Mouse (Mus musculus) splenic B cell, adult 2 months (primary cell): ENCODE results near the gene Ppdpf.
A peak's percentile ranks its signal among the peaks of the same experiment; 100 is the strongest.

ENCODE experiments used
- DNase-seq: peaks from one replicate; pipeline ENCODE4 v3.0.0-alpha.2; 2011; ENCODE audit warnings: low read depth, low spot score
- H3K27me3 ChIP-seq: 2 replicates; pipeline ENCODE4 v1.6.1; 2012; ENCODE audit warnings: mild to moderate bottlenecking, low read length, moderate library complexity, mixed read lengths; ENCODE audit not compliant: control insufficient read depth, poor library complexity, insufficient read depth, severe bottlenecking
- H3K36me3 ChIP-seq: 2 replicates; pipeline ENCODE4 v1.6.1; 2012; ENCODE audit warnings: mild to moderate bottlenecking, low read length, moderate library complexity, mixed read lengths; ENCODE audit not compliant: control insufficient read depth, poor library complexity, insufficient read depth, severe bottlenecking

Ppdpf gene

DNA sequence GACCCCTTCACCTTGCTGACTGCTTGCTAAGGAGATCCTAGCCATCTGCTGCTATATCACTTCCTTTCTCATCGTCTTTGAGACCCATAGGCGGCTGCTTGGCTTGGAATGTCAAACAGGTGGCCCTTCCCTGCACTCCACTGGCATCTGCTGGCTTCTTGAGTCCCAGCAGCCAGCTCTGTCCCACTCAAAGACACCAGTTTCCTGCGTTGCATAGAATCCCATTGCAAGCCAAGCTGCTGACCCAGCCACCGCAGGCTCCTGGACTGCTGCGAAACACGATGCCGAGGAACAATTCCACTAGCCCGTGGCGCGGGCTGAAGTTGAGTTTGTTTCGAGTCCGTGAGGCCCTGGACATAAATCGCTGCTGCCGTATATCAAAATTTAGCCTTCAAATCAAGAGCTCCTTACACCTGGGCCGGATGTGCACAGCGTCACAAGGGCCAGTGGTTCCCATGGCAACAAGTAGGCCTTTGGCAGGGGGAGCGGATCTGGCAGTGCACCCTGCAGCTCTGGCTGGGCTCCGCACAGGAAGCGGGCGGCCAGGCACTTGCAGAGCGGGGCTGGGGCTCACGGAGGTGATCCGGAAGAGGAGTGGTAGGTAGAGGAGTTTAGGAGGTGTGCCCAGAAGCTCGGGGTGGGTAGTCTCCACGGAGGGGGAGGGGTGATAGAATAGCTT lies 32.6 kb downstream of the Ppdpf start, which contains the start of gene Fndc11:
Gene Fndc11, plus strand, starts transcription at position 476 of the 679 bp plus-strand sequence.
- no peaks in the 10 kb centered on the region for H3K36me3 ChIP-seq

DNA sequence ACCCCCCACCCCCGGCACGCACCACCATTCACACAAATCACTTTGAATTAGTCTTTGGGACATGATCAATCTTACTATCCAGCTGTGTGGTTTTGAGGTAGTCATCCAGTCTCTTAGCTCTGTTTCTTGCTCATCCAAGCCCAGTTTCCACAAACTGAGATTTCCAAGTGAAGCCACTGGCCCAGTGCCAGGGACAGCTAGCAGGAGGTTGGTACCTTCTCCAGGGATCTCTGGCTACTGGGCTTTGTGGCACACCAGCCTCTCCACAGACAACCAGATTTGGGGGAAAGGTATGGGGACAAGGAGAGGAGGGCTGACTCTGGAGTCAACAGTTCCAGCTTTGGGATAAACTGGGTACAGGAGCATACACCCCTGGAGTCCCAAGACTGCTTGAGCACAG lies 33.3 kb downstream of the Ppdpf start:
- no peaks in the 10 kb centered on the region for H3K27me3 ChIP-seq
- DNase-seq = no peak
- H3K36me3 ChIP-seq = no peaks in the 10 kb centered on the region

More for the DNA sequence above, 32.6 kb downstream of the Ppdpf start, which contains the start of gene Fndc11:
- H3K27me3 ChIP-seq = no peaks in the 10 kb centered on the region
- DNase-seq = peak; percentile 96

- no peak for DNase-seq
- Histone ChIP-seq H3K36me3 (peaks cover 16% of the 10 kb centered on the region), H3K27me3 (no peaks in the 10 kb centered on the region)
Observed at GRCm38 (mm10) chr2:181224994-181225393, 37.9 kb downstream of the Ppdpf start.

DNA sequence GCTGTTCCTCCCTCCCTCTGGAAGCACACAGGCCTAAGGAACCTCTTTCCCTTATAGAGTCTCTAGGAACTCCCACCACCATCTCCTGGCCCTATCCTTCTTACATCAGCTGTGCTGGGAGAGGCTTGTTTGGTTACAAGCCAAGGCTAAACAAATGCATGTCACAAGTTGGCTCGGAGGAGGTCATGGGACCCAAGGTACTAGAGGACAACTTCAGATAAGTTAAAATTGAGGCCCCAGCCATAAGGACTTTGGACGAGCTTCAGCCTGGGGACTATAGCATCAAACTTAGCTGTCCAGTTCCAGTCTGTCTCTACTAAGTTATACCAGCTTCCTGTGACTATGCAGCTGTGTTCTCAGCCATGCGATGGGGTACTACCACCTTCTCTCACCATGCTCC lies 40.1 kb downstream of the Ppdpf start:
- peaks cover 32% of the 10 kb centered on the region for H3K36me3 ChIP-seq
- no peak for DNase-seq
- no peaks in the 10 kb centered on the region for H3K27me3 ChIP-seq

GRCm38 (mm10) chr2:181228335-181228734 lies 41.3 kb downstream of the Ppdpf start:
- Histone ChIP-seq H3K36me3 (peaks cover 35% of the 10 kb centered on the region), H3K27me3 (no peaks in the 10 kb centered on the region)
- DNase-seq = no peak

DNA sequence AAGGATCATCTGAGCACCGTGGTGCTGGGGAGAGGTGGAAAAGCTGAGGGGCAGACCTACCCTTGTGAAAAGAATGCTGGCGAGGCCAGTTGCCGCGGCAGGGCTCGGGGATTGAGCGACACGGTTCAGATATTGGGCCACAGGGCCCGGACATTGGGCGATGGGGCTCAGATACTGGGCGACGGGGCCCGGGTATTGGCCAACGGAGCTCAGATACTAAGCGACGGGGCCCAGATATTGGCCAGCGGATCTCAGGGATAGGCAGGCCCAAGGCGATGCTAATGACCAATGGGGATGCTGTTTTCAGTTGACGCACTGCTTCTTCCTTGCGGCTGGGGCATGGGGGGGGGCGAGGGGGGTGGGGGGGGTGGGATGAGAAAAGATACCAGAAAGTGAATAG lies 44.1 kb downstream of the Ppdpf start:
- H3K27me3 ChIP-seq = no peaks in the 10 kb centered on the region
- no peak for DNase-seq

GRCm38 (mm10) chr2:181233443-181233842 lies 46.4 kb downstream of the Ppdpf start:
- Histone ChIP-seq H3K36me3 (peaks cover 52% of the 10 kb centered on the region), H3K27me3 (no peaks in the 10 kb centered on the region)
- DNase-seq = no peak

More for the DNA sequence above, 44.1 kb downstream of the Ppdpf start:
- peaks cover 46% of the 10 kb centered on the region for H3K36me3 ChIP-seq

- no peaks in the 10 kb centered on the region for H3K27me3 ChIP-seq
- DNase-seq = no peak
- peaks cover 46% of the 10 kb centered on the region for H3K36me3 ChIP-seq
Observed at GRCm38 (mm10) chr2:181234680-181235079, 47.6 kb downstream of the Ppdpf start.

- DNase-seq = peak; percentile 33
- H3K36me3 ChIP-seq = peaks cover 36% of the 10 kb centered on the region
- no peaks in the 10 kb centered on the region for H3K27me3 ChIP-seq
Observed at GRCm38 (mm10) chr2:181235681-181236566, 48.9 kb downstream of the Ppdpf start.

GRCm38 (mm10) chr2:181237251-181238014 lies 50.4 kb downstream of the Ppdpf start:
- H3K27me3 ChIP-seq = no peaks in the 10 kb centered on the region
- DNase-seq = no peak
- H3K36me3 ChIP-seq = peaks cover 27% of the 10 kb centered on the region

DNA sequence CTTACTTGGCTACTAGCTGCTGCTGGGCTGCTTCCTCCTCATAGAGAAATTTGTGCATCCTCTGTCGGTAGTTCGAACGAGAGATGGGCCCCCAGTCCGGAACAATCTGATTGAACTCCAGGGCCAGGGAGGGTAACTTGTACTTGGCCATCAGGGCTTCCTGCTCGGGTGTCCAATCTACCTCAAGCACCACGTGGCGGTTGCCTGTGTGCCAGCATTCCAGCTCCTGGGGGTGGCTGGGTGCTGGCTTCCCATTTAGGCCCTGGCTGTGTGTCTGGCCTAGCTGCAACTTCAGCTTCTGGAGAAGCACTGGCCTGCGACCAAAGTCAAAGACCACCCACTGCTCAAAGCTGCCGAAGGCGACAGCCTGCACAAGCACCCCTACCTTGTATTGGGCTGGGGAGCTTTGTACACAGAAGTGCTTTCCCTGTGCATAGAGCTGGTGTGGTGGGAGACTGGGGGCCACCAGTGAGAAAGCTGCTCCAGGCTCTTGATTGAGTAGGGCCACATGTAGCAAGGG lies 51.1 kb downstream of the Ppdpf start:
- H3K27me3 ChIP-seq = no peaks in the 10 kb centered on the region
- peaks cover 26% of the 10 kb centered on the region for H3K36me3 ChIP-seq
- no peak for DNase-seq
